Mouse (Mus musculus): ENCODE measurements around the gene Prss34. TPM values are rescaled to one million over a fixed set of nuclear protein-coding genes. Genes with fewer than 3 reads are reported as not detected.

Prss34 gene
- 0.11 TPM in 1 of 2 replicates, not detected in the other for polyA plus RNA-seq (2012; rRNA removed)

DNA sequence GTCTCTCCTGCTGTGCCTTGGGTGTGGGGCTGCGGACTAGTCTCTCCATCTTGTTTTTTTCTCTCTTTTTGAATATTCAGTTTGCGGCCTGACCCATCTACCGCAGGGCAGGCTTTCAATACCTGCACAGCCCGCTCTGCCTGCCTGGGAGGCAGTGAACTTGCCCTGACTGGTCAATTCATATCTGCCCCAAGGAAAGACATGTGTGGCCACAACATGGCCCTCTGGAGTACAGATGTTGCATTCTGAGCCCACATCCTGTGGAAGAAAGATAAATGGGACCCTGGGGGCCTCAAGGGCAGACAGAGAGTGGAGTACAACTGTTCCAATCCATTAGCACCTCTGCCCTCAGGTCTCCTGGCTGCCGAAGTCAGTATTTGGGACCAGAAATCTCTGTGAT lies at the start of gene Prss34:
Gene Prss34, plus strand, starts transcription at position 301 of the 400 bp plus-strand sequence.
- no peak within 1 kb of the TSS for H3K4me3 ChIP-seq (ENCODE audit: control insufficient read depth, low read depth, low read length)
- TF ChIP-seq CTCF (IDR thresholded peaks at IDR 0.05; ENCODE audit: control insufficient read depth, insufficient read depth, insufficient replicate concordance, low read depth, low read length), result no peak
- TF ChIP-seq POLR2A (IDR thresholded peaks at IDR 0.05; ENCODE audit: control insufficient read depth, low read depth, low read length), result no peak
- no peak within 1 kb of the TSS for H3K27ac ChIP-seq (ENCODE audit: control insufficient read depth, insufficient read depth, low read depth, low read length)
- H3K27me3 ChIP-seq (ENCODE audit: control insufficient read depth, insufficient read depth, low read length), result no peaks in the 10 kb centered on the region
- H3K4me1 ChIP-seq (ENCODE audit: control insufficient read depth, insufficient read depth, low read length), result no peaks in the 10 kb centered on the region
- no peaks in the 10 kb centered on the region for H3K36me3 ChIP-seq (ENCODE audit: control insufficient read depth, insufficient read depth, low read length)

DNA sequence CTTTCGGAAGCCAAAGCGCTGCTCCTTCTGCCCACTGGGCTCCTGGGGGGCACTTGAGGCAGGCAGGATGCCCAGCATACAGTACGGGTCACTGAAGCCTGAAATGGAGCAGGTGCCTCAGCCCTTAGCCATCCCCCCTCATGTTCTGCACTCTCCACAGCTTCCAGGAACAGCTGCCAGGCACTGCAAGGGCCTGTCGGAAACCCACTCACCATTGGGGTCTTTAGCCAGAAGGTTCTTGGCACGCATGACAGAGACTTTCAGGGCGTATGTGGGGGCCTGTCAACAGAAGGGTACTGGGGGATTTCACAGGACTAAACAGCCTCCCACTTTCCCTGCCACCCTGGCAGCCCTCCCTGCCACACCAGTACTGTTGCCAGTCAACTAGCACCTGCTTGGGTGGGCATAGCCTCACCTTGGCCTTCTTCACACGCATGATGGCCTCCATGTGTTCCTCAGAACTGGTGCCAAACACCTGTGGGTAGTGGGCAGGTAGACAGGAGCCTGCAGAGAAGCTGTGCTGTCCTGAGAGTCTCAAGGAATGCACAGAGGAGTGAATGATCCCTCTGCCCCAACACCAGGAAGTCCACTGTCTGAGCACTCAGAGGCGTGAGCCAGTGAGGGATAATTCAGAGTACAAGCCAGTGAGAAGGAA lies 47.9 kb upstream of the Prss34 start:
- H3K27ac ChIP-seq (ENCODE audit: control insufficient read depth, insufficient read depth, low read depth, low read length), result no peak overlapping the region
- H3K4me3 ChIP-seq (ENCODE audit: control insufficient read depth, low read depth, low read length), result no peak overlapping the region
- H3K27me3 ChIP-seq (ENCODE audit: control insufficient read depth, insufficient read depth, low read length), result no peaks in the 10 kb centered on the region
- H3K4me1 ChIP-seq (ENCODE audit: control insufficient read depth, insufficient read depth, low read length), result 0 out of 2 replicates have a peak, but pooled peaks cover under 1% of the 10 kb centered on the region
- TF ChIP-seq POLR2A (IDR thresholded peaks at IDR 0.05; ENCODE audit: control insufficient read depth, low read depth, low read length) (no peak), CTCF (IDR thresholded peaks at IDR 0.05; ENCODE audit: control insufficient read depth, insufficient read depth, insufficient replicate concordance, low read depth, low read length) (no peak)
- H3K36me3 ChIP-seq (ENCODE audit: control insufficient read depth, insufficient read depth, low read length), result no peaks in the 10 kb centered on the region

DNA sequence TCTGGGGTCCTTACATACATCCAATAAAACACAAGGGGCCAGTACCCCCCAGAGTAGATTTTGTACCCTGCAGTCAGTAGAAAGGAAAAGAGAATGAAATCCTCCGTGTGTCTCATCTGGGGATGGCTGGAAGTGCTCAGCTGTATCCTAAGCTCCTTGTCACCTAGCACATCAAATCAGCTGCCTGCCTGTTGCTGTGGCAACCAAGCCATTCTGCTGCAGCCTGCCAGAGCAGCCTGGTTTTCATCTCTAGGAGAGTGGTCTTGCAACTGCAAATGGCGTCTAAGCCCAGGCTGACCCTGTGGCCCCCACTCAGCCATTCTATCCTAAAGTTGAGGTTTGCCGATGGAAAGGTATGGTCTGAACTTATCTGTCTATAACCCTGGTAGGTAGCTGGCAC lies 45.6 kb upstream of the Prss34 start:
- no peak for TF ChIP-seq CTCF (IDR thresholded peaks at IDR 0.05; ENCODE audit: control insufficient read depth, insufficient read depth, insufficient replicate concordance, low read depth, low read length)
- TF ChIP-seq POLR2A (IDR thresholded peaks at IDR 0.05; ENCODE audit: control insufficient read depth, low read depth, low read length), result no peak
- H3K4me1 ChIP-seq (ENCODE audit: control insufficient read depth, insufficient read depth, low read length), result peaks cover 13% of the 10 kb centered on the region
- no peak overlapping the region for H3K27ac ChIP-seq (ENCODE audit: control insufficient read depth, insufficient read depth, low read depth, low read length)

DNA sequence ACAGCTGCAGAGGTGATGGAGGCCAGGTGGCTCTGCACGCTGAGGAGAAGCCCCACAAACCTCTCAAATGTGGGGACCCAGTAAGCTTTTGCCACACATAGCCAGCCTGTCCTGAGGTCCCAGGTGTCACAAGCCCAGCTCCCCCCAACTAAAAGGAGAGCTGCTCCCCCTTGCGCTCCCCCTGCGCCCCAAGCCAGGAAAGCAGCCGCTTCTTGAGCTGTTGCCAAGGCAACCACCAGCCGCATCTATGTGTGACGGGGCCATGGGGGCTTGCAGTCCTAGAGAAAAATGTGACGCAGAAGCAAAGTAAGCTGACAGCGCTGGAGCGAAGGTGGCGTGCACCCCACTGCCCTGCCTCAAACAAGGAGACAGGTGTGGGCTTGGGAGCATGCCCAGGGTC lies 44.4 kb upstream of the Prss34 start:
- TF ChIP-seq POLR2A (IDR thresholded peaks at IDR 0.05; ENCODE audit: control insufficient read depth, low read depth, low read length) (no peak), CTCF (IDR thresholded peaks at IDR 0.05; ENCODE audit: control insufficient read depth, insufficient read depth, insufficient replicate concordance, low read depth, low read length) (no peak)
- Histone ChIP-seq H3K27ac (ENCODE audit: control insufficient read depth, insufficient read depth, low read depth, low read length) (no peak overlapping the region), H3K4me1 (ENCODE audit: control insufficient read depth, insufficient read depth, low read length) (peaks cover 13% of the 10 kb centered on the region), H3K4me3 (ENCODE audit: control insufficient read depth, low read depth, low read length) (no peak overlapping the region), H3K27me3 (ENCODE audit: control insufficient read depth, insufficient read depth, low read length) (no peaks in the 10 kb centered on the region), H3K36me3 (ENCODE audit: control insufficient read depth, insufficient read depth, low read length) (no peaks in the 10 kb centered on the region)

More for the DNA sequence above, 45.6 kb upstream of the Prss34 start:
- Histone ChIP-seq H3K36me3 (ENCODE audit: control insufficient read depth, insufficient read depth, low read length) (no peaks in the 10 kb centered on the region), H3K4me3 (ENCODE audit: control insufficient read depth, low read depth, low read length) (no peak overlapping the region), H3K27me3 (ENCODE audit: control insufficient read depth, insufficient read depth, low read length) (no peaks in the 10 kb centered on the region)

DNA sequence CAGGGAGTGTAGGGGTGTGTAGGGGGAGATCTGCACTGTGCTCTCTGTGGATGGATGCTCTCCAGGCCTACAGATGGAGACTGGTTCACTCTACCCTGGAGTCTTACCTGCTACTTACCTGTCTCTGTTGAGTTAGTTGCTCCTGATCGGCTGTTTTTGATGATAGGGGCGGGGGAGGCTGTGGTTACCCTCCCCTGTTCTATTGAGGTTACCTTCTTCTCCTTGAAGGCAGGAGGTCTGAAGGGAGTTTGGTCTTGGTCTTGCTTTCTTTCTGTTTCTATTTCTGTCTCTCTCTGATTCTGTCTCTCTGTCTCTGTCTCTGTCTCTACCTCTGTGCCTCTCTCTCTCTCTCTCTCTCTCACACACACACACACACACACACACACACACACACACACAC lies 43.1 kb upstream of the Prss34 start:
- TF ChIP-seq CTCF (IDR thresholded peaks at IDR 0.05; ENCODE audit: control insufficient read depth, insufficient read depth, insufficient replicate concordance, low read depth, low read length), result no peak
- TF ChIP-seq POLR2A (IDR thresholded peaks at IDR 0.05; ENCODE audit: control insufficient read depth, low read depth, low read length), result no peak
- Histone ChIP-seq H3K27me3 (ENCODE audit: control insufficient read depth, insufficient read depth, low read length) (no peaks in the 10 kb centered on the region), H3K4me3 (ENCODE audit: control insufficient read depth, low read depth, low read length) (no peak overlapping the region), H3K27ac (ENCODE audit: control insufficient read depth, insufficient read depth, low read depth, low read length) (no peak overlapping the region), H3K36me3 (ENCODE audit: control insufficient read depth, insufficient read depth, low read length) (no peaks in the 10 kb centered on the region), H3K4me1 (ENCODE audit: control insufficient read depth, insufficient read depth, low read length) (peaks cover 13% of the 10 kb centered on the region)

DNA sequence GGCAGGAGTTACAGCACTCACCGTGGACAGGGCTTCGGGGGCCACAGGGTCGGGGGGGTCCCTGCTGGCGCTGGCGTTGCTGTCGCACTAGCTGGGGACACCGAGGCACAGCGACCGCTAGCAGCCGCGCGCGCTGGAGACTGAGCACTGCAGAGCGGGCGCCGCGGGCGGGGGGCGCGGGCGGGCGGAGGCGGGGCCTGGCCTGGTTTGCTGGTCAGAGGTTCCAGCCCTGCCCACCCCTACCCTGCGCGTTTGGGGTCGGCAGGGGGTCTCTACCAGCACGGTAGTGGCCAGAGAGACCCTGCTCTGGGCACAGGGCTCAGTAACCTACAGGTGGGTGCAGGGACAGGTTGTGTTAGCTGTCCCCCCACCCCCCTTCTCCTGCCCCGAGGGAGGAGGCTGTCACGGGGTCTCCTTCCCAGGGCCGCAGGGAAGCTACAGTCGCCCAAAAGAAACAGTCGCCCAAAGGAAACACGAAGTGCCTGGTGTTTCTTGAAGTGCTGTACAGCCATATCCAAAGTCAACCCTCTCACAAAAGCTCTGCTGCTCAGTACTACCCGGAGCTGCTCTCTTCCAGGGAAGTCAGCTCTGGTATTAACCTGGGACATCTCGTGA lies 41.9 kb upstream of the Prss34 start, which contains the start of gene Baiap3:
Gene Baiap3, minus strand, starts transcription at position 225 of the 615 bp plus-strand sequence.
- no peaks in the 10 kb centered on the region for H3K36me3 ChIP-seq (ENCODE audit: control insufficient read depth, insufficient read depth, low read length)
- no peak within 1 kb of the TSS for H3K27ac ChIP-seq (ENCODE audit: control insufficient read depth, insufficient read depth, low read depth, low read length)
- H3K4me1 ChIP-seq (ENCODE audit: control insufficient read depth, insufficient read depth, low read length), result peaks cover 13% of the 10 kb centered on the region
- peak within 1 kb of the TSS; percentile 69 for H3K4me3 ChIP-seq (ENCODE audit: control insufficient read depth, low read depth, low read length)
- no peak for TF ChIP-seq CTCF (IDR thresholded peaks at IDR 0.05; ENCODE audit: control insufficient read depth, insufficient read depth, insufficient replicate concordance, low read depth, low read length)
- TF ChIP-seq POLR2A (IDR thresholded peaks at IDR 0.05; ENCODE audit: control insufficient read depth, low read depth, low read length), result no peak
- H3K27me3 ChIP-seq (ENCODE audit: control insufficient read depth, insufficient read depth, low read length), result no peaks in the 10 kb centered on the region

DNA sequence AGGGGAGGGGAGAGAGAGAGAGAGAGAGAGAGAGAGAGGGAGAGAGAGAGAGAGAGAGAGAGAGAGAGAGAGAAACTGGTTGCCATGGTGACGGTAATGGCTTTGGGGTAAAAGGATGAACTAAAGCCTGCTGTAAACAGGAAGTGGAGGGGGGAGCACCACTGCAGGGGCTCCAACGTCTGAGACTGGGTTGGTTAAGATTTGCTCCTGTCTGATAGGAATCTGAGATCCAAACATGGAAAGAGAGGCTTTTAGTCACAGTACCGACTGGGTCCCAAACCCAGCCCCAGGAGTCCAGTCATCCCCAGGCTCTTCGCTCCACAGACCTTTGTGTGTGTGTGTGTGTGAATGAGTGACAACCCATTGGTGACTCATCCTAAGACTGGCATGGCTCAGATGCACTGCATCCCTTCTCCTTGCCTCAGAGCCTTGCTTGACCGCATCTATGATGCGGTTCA lies 40.4 kb upstream of the Prss34 start:
- no peak overlapping the region for H3K27ac ChIP-seq (ENCODE audit: control insufficient read depth, insufficient read depth, low read depth, low read length)
- no peak for TF ChIP-seq CTCF (IDR thresholded peaks at IDR 0.05; ENCODE audit: control insufficient read depth, insufficient read depth, insufficient replicate concordance, low read depth, low read length)
- no peak for TF ChIP-seq POLR2A (IDR thresholded peaks at IDR 0.05; ENCODE audit: control insufficient read depth, low read depth, low read length)
- H3K4me1 ChIP-seq (ENCODE audit: control insufficient read depth, insufficient read depth, low read length), result peaks cover 13% of the 10 kb centered on the region
- no peaks in the 10 kb centered on the region; the same call in 1 of the 2 replicates for H3K36me3 ChIP-seq (ENCODE audit: control insufficient read depth, insufficient read depth, low read length)
- no peak overlapping the region for H3K4me3 ChIP-seq (ENCODE audit: control insufficient read depth, low read depth, low read length)
- H3K27me3 ChIP-seq (ENCODE audit: control insufficient read depth, insufficient read depth, low read length), result no peaks in the 10 kb centered on the region

Data from testis, adult 2 months (tissue).